8 mouse cellular contexts compared by ENCODE assay signal in genomic region chr8:111642939-111643263, GRCm38 (mm10). TPM values are rescaled to one million over a fixed set of nuclear protein-coding genes. Genes with fewer than 3 reads are reported as not detected.
DNase-seq lines count a peak whose midpoint lies in the region; ATAC-seq and TF ChIP-seq lines count a peak whose summit lies in the region.

No protein-coding gene starts in this region.

- peak overlapping the region; percentile 74 for H3K9ac ChIP-seq in liver, adult 2 months (ENCODE audit: low read depth, low read length)
- peak overlapping the region; percentile 95 for H3K9ac ChIP-seq in embryonic facial prominence, embryonic 15.5 days
- H3K9ac ChIP-seq in limb, embryonic 11.5 days (ENCODE audit: low read length): peak overlapping the region; percentile 67
- H3K9ac ChIP-seq in neural tube, embryonic 14.5 days (replicated peaks; ENCODE audit: low read depth, low read length): peak overlapping the region; percentile 88; the same call in 1 of the 2 replicates

- peak overlapping the region; percentile 90 for H3K27ac ChIP-seq in liver, adult 2 months (replicated peaks; ENCODE audit: insufficient read depth, low read depth, low read length)
- H3K27ac ChIP-seq in embryonic facial prominence, embryonic 15.5 days (replicated peaks): peak overlapping the region; percentile 96
- H3K27ac ChIP-seq in limb, embryonic 11.5 days (replicated peaks; ENCODE audit: low read depth, low read length): peak overlapping the region; percentile 68; the same call in 1 of the 2 replicates
- H3K27ac ChIP-seq in neural tube, embryonic 14.5 days (ENCODE audit: low read depth, low read length): no peak overlapping the region; the same call in 1 of the 2 replicates

- H3K9me3 ChIP-seq in embryonic facial prominence, embryonic 15.5 days (replicated peaks): no peaks in the 10 kb centered on the region
- no peaks in the 10 kb centered on the region for H3K9me3 ChIP-seq in limb, embryonic 11.5 days (ENCODE audit: control insufficient read depth, low read length)
- no peaks in the 10 kb centered on the region for H3K9me3 ChIP-seq in neural tube, embryonic 14.5 days (ENCODE audit: control insufficient read depth, low read length)

- H3K4me1 ChIP-seq in liver, adult 2 months (ENCODE audit: control insufficient read depth, insufficient read depth, low read length): peaks cover 8% of the 10 kb centered on the region; the same call in 1 of the 2 replicates
- H3K4me1 ChIP-seq in embryonic facial prominence, embryonic 15.5 days: peaks cover 10% of the 10 kb centered on the region; the same call in 1 of the 2 replicates
- 0 out of 2 replicates have a peak, but pooled peaks cover 4% of the 10 kb centered on the region for H3K4me1 ChIP-seq in limb, embryonic 11.5 days (ENCODE audit: control insufficient read depth, insufficient read depth, low read length)
- peaks cover 8% of the 10 kb centered on the region; the same call in 1 of the 2 replicates for H3K4me1 ChIP-seq in neural tube, embryonic 14.5 days (ENCODE audit: control insufficient read depth, insufficient read depth, low read length)

- H3K4me2 ChIP-seq in embryonic facial prominence, embryonic 15.5 days (replicated peaks): peak overlapping the region; percentile 62
- peak overlapping the region; percentile 60 for H3K4me2 ChIP-seq in limb, embryonic 11.5 days (ENCODE audit: low read depth, severe bottlenecking)
- peak overlapping the region; percentile 64 for H3K4me2 ChIP-seq in neural tube, embryonic 14.5 days (ENCODE audit: low read depth, low read length)

- H3K79me2 ChIP-seq in liver, adult 2 months (ENCODE audit: control insufficient read depth, insufficient read depth, low read length): peaks cover 14% of the 10 kb centered on the region

- DNase-seq in liver, adult 2 months (ENCODE audit: extremely low read depth, low read depth, low spot score): no peak
- DNase-seq in liver: no peak
- DNase-seq in limb, embryonic 11.5 days (ENCODE audit: low spot score): no peak
- no peak for DNase-seq in adrenal gland, postnatal 14 days
- DNase-seq in right cerebral cortex, postnatal 36 days (ENCODE audit: low spot score in 2 of 2): no peak
- DNase-seq in gastrocnemius, adult 18-20 months (ENCODE audit: low spot score): no peak

- 0% methylated on average over 5 of the region's 5 CpGs for WGBS in liver, adult 2 months
- WGBS in embryonic facial prominence, embryonic 15.5 days: 7% methylated on average over 5 of the region's 5 CpGs
- 10% methylated on average over 5 of the region's 5 CpGs for whole genome bisulfite sequencing in limb, embryonic 11.5 days
- WGBS in neural tube, embryonic 14.5 days: 13% methylated on average over 5 of the region's 5 CpGs

- no peak for TF ChIP-seq CTCF in liver, adult 2 months (IDR thresholded peaks at IDR 0.05; ENCODE audit: low read depth, low read length)

- TF ChIP-seq POLR2A in liver, adult 2 months (IDR thresholded peaks at IDR 0.05; ENCODE audit: extremely low read depth, insufficient read depth, low read length): no peak

- no peaks in the 10 kb centered on the region for H3K36me3 ChIP-seq in liver, adult 2 months (ENCODE audit: control insufficient read depth, insufficient read depth, low read length)
- H3K36me3 ChIP-seq in embryonic facial prominence, embryonic 15.5 days: no peaks in the 10 kb centered on the region
- H3K36me3 ChIP-seq in limb, embryonic 11.5 days (ENCODE audit: control insufficient read depth, insufficient read depth, low read length): no peaks in the 10 kb centered on the region
- H3K36me3 ChIP-seq in neural tube, embryonic 14.5 days (ENCODE audit: control insufficient read depth, insufficient read depth, low read length): no peaks in the 10 kb centered on the region

- peak overlapping the region; percentile 53 for H3K4me3 ChIP-seq in liver, adult 2 months (ENCODE audit: insufficient read depth, low read depth, low read length)
- H3K4me3 ChIP-seq in embryonic facial prominence, embryonic 15.5 days (replicated peaks): peak overlapping the region; percentile 94
- peak overlapping the region; percentile 66 for H3K4me3 ChIP-seq in limb, embryonic 11.5 days (ENCODE audit: low read depth, low read length)
- H3K4me3 ChIP-seq in neural tube, embryonic 14.5 days (ENCODE audit: low read depth, low read length): peak overlapping the region; percentile 93

- 0 out of 2 replicates have a peak, but pooled peaks have one; percentile 16 for ATAC-seq in embryonic facial prominence, embryonic 15.5 days (ENCODE audit: insufficient number of reproducible peaks, low FRiP score, low TSS enrichment, low read depth)
- peak; percentile 23; the same call in 1 of the 2 replicates for ATAC-seq in limb, embryonic 11.5 days (ENCODE audit: insufficient number of reproducible peaks, low FRiP score, low TSS enrichment, low read depth)
- ATAC-seq in neural tube, embryonic 14.5 days (ENCODE audit: low read depth): peak; percentile 32

- H3K27me3 ChIP-seq in liver, adult 2 months (ENCODE audit: control insufficient read depth, insufficient read depth, low read length): no peaks in the 10 kb centered on the region
- no peaks in the 10 kb centered on the region for H3K27me3 ChIP-seq in embryonic facial prominence, embryonic 15.5 days
- H3K27me3 ChIP-seq in limb, embryonic 11.5 days (ENCODE audit: control insufficient read depth, insufficient read depth, low read length): no peaks in the 10 kb centered on the region
- H3K27me3 ChIP-seq in neural tube, embryonic 14.5 days (ENCODE audit: control insufficient read depth, insufficient read depth, low read length): no peaks in the 10 kb centered on the region

RNA-seq across cellular contexts. Expression of gene Zfp1, which starts 0.3 kb away (rescaled TPM):
- total RNA-seq in liver, adult 2 months (2014; rRNA removed): 4.7 and 5.0 TPM in 2 replicates
- polyA plus RNA-seq in liver, adult 2 months (2012; rRNA removed): 2.9 and 4.3 TPM in 2 replicates
- 22.3 and 25.9 TPM in 2 replicates for polyA plus RNA-seq in embryonic facial prominence, embryonic 15.5 days (2015; fragmentation: Nextera tagmentation; extraction: Ambion mirVana)
- polyA plus RNA-seq in limb, embryonic 11.5 days (2014; fragmentation: Nextera tagmentation; extraction: Ambion mirVana): 22.8 and 23.3 TPM in 2 replicates
- polyA plus RNA-seq in neural tube, embryonic 14.5 days (2014; fragmentation: Nextera tagmentation; extraction: Ambion mirVana): 31.2 and 31.8 TPM in 2 replicates
- total RNA-seq in adrenal gland, postnatal 14 days (2021): 9.2 and 11.2 TPM in 2 replicates
- total RNA-seq in gastrocnemius, adult 18-20 months (2021): 1 to 10 TPM; 8.6 to 9.4 TPM

RNA-seq across cellular contexts. Expression of gene Ldhd, which starts 12.7 kb away (rescaled TPM):
- total RNA-seq in liver, adult 2 months (2014; rRNA removed): 84.5 and 91.7 TPM in 2 replicates
- 160 and 175 TPM in 2 replicates for polyA plus RNA-seq in liver, adult 2 months (2012; rRNA removed)
- 0.68 and 0.99 TPM in 2 replicates for polyA plus RNA-seq in embryonic facial prominence, embryonic 15.5 days (2015; fragmentation: Nextera tagmentation; extraction: Ambion mirVana)
- polyA plus RNA-seq in limb, embryonic 11.5 days (2014; fragmentation: Nextera tagmentation; extraction: Ambion mirVana): 0.04 and 0.11 TPM in 2 replicates
- polyA plus RNA-seq in neural tube, embryonic 14.5 days (2014; fragmentation: Nextera tagmentation; extraction: Ambion mirVana): 0.66 and 0.96 TPM in 2 replicates
- 36.5 and 38.2 TPM in 2 replicates for total RNA-seq in adrenal gland, postnatal 14 days (2021)
- total RNA-seq in gastrocnemius, adult 18-20 months (2021): 10 to 100 TPM; 30.3 to 31.4 TPM

RNA-seq across cellular contexts. Expression of gene Ctrb1, which starts 47.9 kb away (rescaled TPM):
- 50.9 and 134 TPM in 2 replicates for total RNA-seq in liver, adult 2 months (2014; rRNA removed)
- 1.9 and 5.3 TPM in 2 replicates for polyA plus RNA-seq in liver, adult 2 months (2012; rRNA removed)
- polyA plus RNA-seq in embryonic facial prominence, embryonic 15.5 days (2015; fragmentation: Nextera tagmentation; extraction: Ambion mirVana): 0.32 TPM in 1 of 2 replicates, not detected in the other
- not detected in 2 replicates for polyA plus RNA-seq in limb, embryonic 11.5 days (2014; fragmentation: Nextera tagmentation; extraction: Ambion mirVana)
- polyA plus RNA-seq in neural tube, embryonic 14.5 days (2014; fragmentation: Nextera tagmentation; extraction: Ambion mirVana): not detected in 2 replicates
- total RNA-seq in adrenal gland, postnatal 14 days (2021): 0.41 TPM in 1 of 2 replicates, not detected in the other
- total RNA-seq in gastrocnemius, adult 18-20 months (2021): under 1 TPM in 1 of 2 experiments, not detected in 1; 0.71 TPM

Comparison
In these comparisons a context has a peak if more than half of its experiments do, and no peak if none do; other contexts are left out.
1. RNA of gene Ldhd, which starts 12.7 kb away (polyA plus RNA-seq): 160 to 175 TPM in liver, adult 2 months; 0.68 to 0.99 TPM in embryonic facial prominence, embryonic 15.5 days, 0.66 to 0.96 TPM in neural tube, embryonic 14.5 days and 0.04 to 0.11 TPM in limb, embryonic 11.5 days; every median in the first group is over 10 times any median in the second.
2. Peak in every context shown above with its lines, with median percentiles within 50 percentile points of each other: H3K4me3 ChIP-seq, H3K9ac ChIP-seq, ATAC-seq and H3K4me2 ChIP-seq.